Mouse (Mus musculus): ENCODE measurements at regions not wholly inside any gene's neighbourhood (a gene's known extent, or its start where the extent isn't known, plus 50 kb on each side); places are given as distances from the start of the nearest gene placed in this dataset.

- H3K36me3 ChIP-seq (ENCODE audit: insufficient read depth, low read length) = no peaks in the 10 kb centered on the region
- no peaks in the 10 kb centered on the region for H3K27me3 ChIP-seq (ENCODE audit: insufficient read depth, low read length)
- H3K9me3 ChIP-seq (ENCODE audit: low read length) = no peaks in the 10 kb centered on the region
- no peak overlapping the region for H3K4me3 ChIP-seq (replicated peaks; ENCODE audit: low read length)
- TF ChIP-seq NANOG (IDR thresholded peaks at IDR 0.05; ENCODE audit: borderline replicate concordance, low read length) = no peak
- TF ChIP-seq POU5F1 (IDR thresholded peaks at IDR 0.05; ENCODE audit: borderline replicate concordance, low read length) = no peak
- no peak for TF ChIP-seq CTCF (conservative IDR thresholded peaks at IDR 0.05; ENCODE audit: low read length)
- no peaks in the 10 kb centered on the region for H3K4me1 ChIP-seq (replicated peaks; ENCODE audit: low read depth, low read length)
Observed at GRCm38 (mm10) chr2:123267036-123267435, 502.0 kb downstream of the Sqor start.

GRCm38 (mm10) chr2:123274866-123275735 is 510.1 kb downstream of the Sqor start:
- TF ChIP-seq CTCF (conservative IDR thresholded peaks at IDR 0.05; ENCODE audit: low read length) = no peak
- no peak for TF ChIP-seq POU5F1 (IDR thresholded peaks at IDR 0.05; ENCODE audit: borderline replicate concordance, low read length)
- TF ChIP-seq NANOG (IDR thresholded peaks at IDR 0.05; ENCODE audit: borderline replicate concordance, low read length) = no peak
- Histone ChIP-seq H3K4me1 (replicated peaks; ENCODE audit: low read depth, low read length) (no peaks in the 10 kb centered on the region), H3K36me3 (ENCODE audit: insufficient read depth, low read length) (no peaks in the 10 kb centered on the region), H3K9me3 (ENCODE audit: low read length) (no peaks in the 10 kb centered on the region), H3K4me3 (replicated peaks; ENCODE audit: low read length) (no peak overlapping the region), H3K27me3 (ENCODE audit: insufficient read depth, low read length) (no peaks in the 10 kb centered on the region)

- Histone ChIP-seq H3K4me1 (replicated peaks; ENCODE audit: low read depth, low read length) (no peaks in the 10 kb centered on the region), H3K36me3 (ENCODE audit: insufficient read depth, low read length) (no peaks in the 10 kb centered on the region), H3K9me3 (ENCODE audit: low read length) (no peaks in the 10 kb centered on the region), H3K4me3 (replicated peaks; ENCODE audit: low read length) (no peak overlapping the region), H3K27me3 (ENCODE audit: insufficient read depth, low read length) (no peaks in the 10 kb centered on the region)
- no peak for TF ChIP-seq POU5F1 (IDR thresholded peaks at IDR 0.05; ENCODE audit: borderline replicate concordance, low read length)
- TF ChIP-seq NANOG (IDR thresholded peaks at IDR 0.05; ENCODE audit: borderline replicate concordance, low read length) = no peak
Observed at GRCm38 (mm10) chr2:123275736-123276330, 510.8 kb downstream of the Sqor start.

DNA sequence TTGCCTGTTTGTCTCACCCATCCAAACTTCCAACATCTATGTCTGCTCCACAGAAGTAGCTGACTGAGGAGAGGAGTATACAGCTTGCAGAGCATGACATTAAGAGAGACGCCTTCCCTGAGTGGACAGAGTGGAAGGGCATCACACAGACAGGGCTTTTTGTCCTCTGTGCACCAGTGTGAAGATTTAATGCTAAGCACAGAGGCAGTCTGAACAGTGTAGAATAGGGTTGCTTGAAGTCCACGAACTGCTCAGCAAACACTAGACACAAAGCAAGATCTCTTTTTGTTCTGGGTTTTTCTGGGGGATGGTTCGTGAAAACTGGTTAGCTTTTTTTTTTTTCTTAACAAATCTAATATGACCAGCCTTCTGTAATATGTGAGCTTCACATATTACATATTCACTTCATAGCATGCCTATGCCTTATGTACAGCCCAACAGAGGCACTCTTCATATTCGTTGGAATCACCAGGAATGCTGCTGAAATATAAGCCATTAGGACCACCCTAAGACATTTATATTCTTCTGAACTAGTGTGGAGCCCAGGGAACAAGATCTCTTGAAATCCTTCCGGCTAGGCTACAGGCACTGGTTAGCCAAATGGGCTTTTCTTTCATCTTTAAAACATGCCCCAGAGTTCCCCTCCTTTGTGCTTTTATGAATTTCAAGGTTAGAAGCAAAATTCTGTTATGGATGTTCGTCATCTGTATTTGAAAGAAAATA is 546.7 kb downstream of the Sqor start:
- H3K36me3 ChIP-seq (ENCODE audit: insufficient read depth, low read length) = no peaks in the 10 kb centered on the region
- no peaks in the 10 kb centered on the region for H3K27me3 ChIP-seq (ENCODE audit: insufficient read depth, low read length)
- no peak overlapping the region for H3K4me3 ChIP-seq (replicated peaks; ENCODE audit: low read length)
- TF ChIP-seq NANOG (IDR thresholded peaks at IDR 0.05; ENCODE audit: borderline replicate concordance, low read length) = no peak
- TF ChIP-seq POU5F1 (IDR thresholded peaks at IDR 0.05; ENCODE audit: borderline replicate concordance, low read length) = no peak
- no peak for TF ChIP-seq CTCF (conservative IDR thresholded peaks at IDR 0.05; ENCODE audit: low read length)
- H3K4me1 ChIP-seq (replicated peaks; ENCODE audit: low read depth, low read length) = no peaks in the 10 kb centered on the region
- H3K9me3 ChIP-seq (ENCODE audit: low read length) = peaks cover 5% of the 10 kb centered on the region

DNA sequence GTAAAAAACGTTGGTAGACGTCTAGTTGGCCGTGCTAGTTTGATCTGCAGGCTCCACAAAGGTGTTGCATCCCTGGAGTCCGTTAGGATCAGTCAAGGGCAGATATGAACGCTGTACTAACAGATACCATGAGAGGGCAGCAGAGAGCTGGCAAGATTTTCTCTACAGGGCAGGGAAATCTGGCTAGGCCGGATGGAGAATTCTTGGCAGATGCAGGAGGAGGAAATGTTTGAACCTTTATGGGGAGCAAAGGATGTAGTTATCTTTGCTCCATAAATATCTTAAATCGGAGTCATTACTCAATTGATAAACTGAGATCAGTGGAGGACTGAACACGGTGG is 547.2 kb downstream of the Sqor start:
- Histone ChIP-seq H3K36me3 (ENCODE audit: insufficient read depth, low read length) (no peaks in the 10 kb centered on the region), H3K27me3 (ENCODE audit: insufficient read depth, low read length) (no peaks in the 10 kb centered on the region), H3K4me3 (replicated peaks; ENCODE audit: low read length) (no peak overlapping the region), H3K9me3 (ENCODE audit: low read length) (peaks cover under 1% of the 10 kb centered on the region; the same call in 1 of the 2 replicates), H3K4me1 (replicated peaks; ENCODE audit: low read depth, low read length) (no peaks in the 10 kb centered on the region)
- TF ChIP-seq NANOG (IDR thresholded peaks at IDR 0.05; ENCODE audit: borderline replicate concordance, low read length) = no peak
- TF ChIP-seq CTCF (conservative IDR thresholded peaks at IDR 0.05; ENCODE audit: low read length) = peak; percentile 60
- no peak for TF ChIP-seq POU5F1 (IDR thresholded peaks at IDR 0.05; ENCODE audit: borderline replicate concordance, low read length)

DNA sequence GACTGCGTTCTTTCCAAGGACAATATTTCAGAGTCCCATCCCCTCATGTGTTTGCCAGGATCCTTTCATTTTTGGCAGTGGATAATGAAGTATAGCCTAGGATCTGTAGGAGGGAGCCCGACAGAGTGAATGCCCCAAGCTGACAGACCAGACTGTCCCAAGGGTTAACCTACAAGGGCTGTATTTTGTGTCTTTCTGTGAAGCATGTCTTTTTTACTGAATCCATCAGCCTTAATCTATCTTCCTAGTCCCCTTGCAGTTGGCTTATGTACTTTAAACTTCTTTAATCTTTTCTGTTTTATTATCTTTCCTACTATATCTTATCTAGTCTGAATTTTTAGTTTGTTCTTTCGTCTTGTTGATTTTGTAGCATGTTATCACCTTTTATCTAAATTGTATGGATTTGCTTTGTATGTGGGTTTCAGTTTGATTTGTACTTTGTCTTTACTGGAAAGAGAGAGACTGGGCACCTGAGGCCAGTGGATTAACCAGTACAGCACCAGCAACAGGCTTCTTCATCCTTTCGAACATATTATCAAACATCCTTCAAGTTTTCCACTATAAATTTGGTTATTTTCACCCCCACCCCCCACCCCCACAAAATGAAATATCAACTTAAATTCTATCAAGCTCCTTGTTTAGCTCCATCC is 555.5 kb downstream of the Sqor start:
- H3K4me1 ChIP-seq (replicated peaks; ENCODE audit: low read depth, low read length) = no peaks in the 10 kb centered on the region
- no peak overlapping the region for H3K4me3 ChIP-seq (replicated peaks; ENCODE audit: low read length)
- no peak for TF ChIP-seq CTCF (conservative IDR thresholded peaks at IDR 0.05; ENCODE audit: low read length)
- no peak for TF ChIP-seq NANOG (IDR thresholded peaks at IDR 0.05; ENCODE audit: borderline replicate concordance, low read length)
- no peak for TF ChIP-seq POU5F1 (IDR thresholded peaks at IDR 0.05; ENCODE audit: borderline replicate concordance, low read length)
- no peaks in the 10 kb centered on the region for H3K27me3 ChIP-seq (ENCODE audit: insufficient read depth, low read length)
- H3K36me3 ChIP-seq (ENCODE audit: insufficient read depth, low read length) = no peaks in the 10 kb centered on the region
- no peaks in the 10 kb centered on the region for H3K9me3 ChIP-seq (ENCODE audit: low read length)

DNA sequence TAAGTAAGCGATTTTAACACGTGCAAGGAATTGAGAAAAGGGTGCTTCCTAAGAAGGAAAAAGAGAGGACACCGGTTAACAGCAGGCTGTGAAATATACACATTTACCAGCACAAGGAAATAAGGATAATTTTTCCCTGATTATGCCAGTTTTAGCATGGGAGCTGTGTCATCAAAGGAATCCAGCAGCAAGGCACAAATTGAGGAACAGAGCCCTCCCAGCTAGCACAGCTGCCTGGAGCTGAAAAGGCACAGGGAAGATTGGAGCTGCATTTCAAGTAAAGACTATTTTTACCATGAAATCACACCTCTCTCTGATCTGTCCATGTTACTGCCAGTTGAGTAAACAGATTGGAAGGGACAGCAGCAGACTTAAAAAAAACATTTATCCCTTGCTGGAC is 558.7 kb downstream of the Sqor start:
- no peak overlapping the region for H3K4me3 ChIP-seq (replicated peaks; ENCODE audit: low read length)
- H3K36me3 ChIP-seq (ENCODE audit: insufficient read depth, low read length) = no peaks in the 10 kb centered on the region
- H3K27me3 ChIP-seq (ENCODE audit: insufficient read depth, low read length) = no peaks in the 10 kb centered on the region
- H3K4me1 ChIP-seq (replicated peaks; ENCODE audit: low read depth, low read length) = no peaks in the 10 kb centered on the region
- TF ChIP-seq NANOG (IDR thresholded peaks at IDR 0.05; ENCODE audit: borderline replicate concordance, low read length) (no peak), CTCF (conservative IDR thresholded peaks at IDR 0.05; ENCODE audit: low read length) (no peak), POU5F1 (IDR thresholded peaks at IDR 0.05; ENCODE audit: borderline replicate concordance, low read length) (no peak)
- H3K9me3 ChIP-seq (ENCODE audit: low read length) = no peaks in the 10 kb centered on the region

- no peaks in the 10 kb centered on the region for H3K36me3 ChIP-seq (ENCODE audit: insufficient read depth, low read length)
- no peaks in the 10 kb centered on the region for H3K4me1 ChIP-seq (replicated peaks; ENCODE audit: low read depth, low read length)
- H3K4me3 ChIP-seq (replicated peaks; ENCODE audit: low read length) = no peak overlapping the region
- H3K27me3 ChIP-seq (ENCODE audit: insufficient read depth, low read length) = no peaks in the 10 kb centered on the region
- H3K9me3 ChIP-seq (ENCODE audit: low read length) = no peaks in the 10 kb centered on the region
- TF ChIP-seq CTCF (conservative IDR thresholded peaks at IDR 0.05; ENCODE audit: low read length) (no peak), NANOG (IDR thresholded peaks at IDR 0.05; ENCODE audit: borderline replicate concordance, low read length) (no peak), POU5F1 (IDR thresholded peaks at IDR 0.05; ENCODE audit: borderline replicate concordance, low read length) (no peak)
Observed at GRCm38 (mm10) chr2:123324896-123325295, 559.9 kb downstream of the Sqor start.

All from E14TG2a.4 (cell line).